Mouse (Mus musculus): ENCODE measurements around the gene Il6ra.
"Not testable (repeated sequence)": the region's sequence is repeated elsewhere in the genome, so short reads cannot be mapped to it uniquely, and the experiment has no call there.

The Il6ra gene

DNA sequence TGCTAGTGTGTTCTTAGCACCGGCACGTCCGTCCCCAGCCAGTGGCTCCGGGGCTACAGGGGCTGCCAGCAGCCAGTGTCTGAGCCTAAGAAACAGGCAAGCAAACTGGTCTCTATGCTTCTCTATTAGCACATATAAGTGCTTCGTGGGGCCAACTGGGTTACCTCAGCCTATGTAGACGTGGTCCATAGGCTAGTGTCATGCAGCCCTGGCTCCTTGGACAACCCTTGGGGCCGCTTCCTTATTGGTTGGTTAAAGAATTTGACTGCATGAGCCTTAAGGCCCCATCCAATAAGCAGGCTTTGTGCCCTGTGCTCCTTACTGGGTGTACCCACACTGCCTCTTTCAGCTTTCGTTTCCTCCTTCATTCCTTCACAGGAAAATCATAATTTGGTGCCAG lies 37.2 kb downstream of the Il6ra start:
- no peak for DNase-seq (ENCODE audit: low spot score)

DNA sequence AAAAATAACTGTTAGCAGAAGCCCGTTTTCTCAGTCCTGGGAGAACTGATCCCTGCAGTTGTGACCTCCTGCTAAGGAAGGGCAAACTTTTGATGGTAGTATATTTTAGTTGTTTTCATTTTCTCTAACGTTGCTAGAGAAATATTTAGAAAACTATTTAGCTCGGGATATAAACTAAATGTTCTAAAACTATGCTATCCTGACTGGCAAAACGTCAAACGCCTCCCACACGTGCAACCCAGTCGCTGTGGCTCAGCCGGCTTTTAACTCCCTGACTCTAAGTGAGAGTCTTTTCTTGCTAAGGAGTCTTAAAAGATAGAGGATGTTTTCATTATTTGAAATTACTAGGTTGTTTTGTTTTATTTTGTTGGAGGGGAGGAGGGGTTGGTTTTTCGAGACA lies 38.0 kb downstream of the Il6ra start:
- no peak for DNase-seq (ENCODE audit: low spot score)

DNA sequence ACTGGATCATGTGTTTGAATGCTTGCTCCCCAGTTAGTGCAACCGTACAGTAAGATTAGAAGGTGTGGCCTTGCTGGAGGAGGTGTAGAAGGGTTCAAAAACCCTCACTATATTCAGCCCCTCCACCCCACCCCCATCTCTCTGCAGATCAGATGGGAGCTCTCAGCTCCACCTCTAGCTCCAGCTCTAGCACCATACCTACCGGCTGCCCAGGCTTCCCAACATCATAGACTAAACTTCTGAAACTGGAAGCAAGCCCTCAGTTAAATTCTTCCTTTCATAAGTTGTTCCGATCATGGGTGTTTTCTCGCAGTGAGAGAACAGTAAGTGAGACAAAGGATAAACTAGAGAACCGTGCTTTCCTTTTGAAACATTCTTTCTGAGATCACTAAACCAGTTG lies 38.9 kb downstream of the Il6ra start:
- no peak for DNase-seq (ENCODE audit: low spot score)

DNA sequence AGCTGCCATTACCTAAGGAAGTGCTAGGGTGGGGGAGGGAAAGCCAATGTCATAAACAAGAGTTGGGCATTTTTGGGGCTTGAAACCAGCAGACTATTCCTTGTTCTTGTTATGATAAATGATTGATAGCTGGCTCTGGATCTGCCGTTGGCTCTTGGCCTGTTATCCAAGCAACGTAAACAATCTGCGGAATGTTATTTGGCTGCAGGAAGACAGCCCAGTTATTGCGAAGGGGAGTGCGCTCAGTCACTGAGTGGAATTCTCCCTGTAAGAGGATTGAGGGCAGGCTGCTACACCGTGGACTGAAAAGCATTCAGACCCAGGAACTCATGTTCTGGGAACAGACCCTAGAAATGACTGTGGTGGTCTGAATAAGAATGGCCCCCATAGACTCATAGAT lies 40.3 kb downstream of the Il6ra start:
- no peak for DNase-seq (ENCODE audit: low spot score)

DNA sequence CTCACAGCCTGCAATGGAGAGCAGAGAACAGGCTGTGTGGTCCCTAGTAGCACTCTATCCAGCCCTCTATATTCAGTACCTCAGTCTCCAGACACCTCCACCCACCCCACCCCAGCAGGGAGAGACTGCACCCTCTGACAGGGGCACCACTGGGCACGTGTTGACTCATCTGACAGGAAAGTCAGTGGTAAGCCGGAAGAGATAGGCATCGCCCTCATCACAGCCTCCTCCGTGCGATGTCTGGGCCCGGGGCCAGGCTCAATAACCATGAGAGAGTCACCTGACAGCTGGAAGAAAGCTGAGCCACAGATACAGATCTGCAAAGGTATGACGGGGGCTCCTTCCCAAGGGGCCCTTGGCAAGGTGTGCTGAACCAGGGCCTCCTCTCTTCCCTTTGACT lies 40.8 kb downstream of the Il6ra start:
- DNase-seq (ENCODE audit: low spot score): peak; percentile 46

DNA sequence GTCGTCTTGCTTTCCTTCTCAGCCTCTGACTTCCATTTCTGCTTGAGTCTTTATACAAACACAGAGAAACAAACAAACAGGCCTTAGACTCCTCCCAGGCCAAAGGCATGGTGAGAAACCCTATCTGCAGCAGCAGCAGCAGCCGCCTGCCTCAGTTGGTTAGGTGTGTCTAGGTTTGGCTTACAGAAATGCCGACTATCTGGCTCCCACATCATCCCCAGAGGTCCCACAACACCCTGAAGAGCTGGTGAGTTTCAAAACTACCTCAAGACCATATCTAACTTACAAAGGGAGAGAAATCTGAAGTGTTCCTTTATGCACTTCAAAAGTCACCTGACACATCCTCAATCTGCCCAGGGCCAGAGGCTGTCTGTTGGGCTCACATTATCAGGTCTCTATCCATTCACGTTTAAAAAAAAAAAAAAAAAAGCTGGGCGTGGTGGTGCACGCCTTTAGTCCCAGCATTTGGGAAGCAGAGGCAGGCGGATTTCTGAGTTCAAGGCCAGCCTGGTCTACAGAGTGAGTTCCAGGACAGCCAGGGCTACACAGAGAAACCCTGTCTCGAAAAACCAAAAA lies 41.6 kb downstream of the Il6ra start:
- no peak for DNase-seq (ENCODE audit: low spot score)

DNA sequence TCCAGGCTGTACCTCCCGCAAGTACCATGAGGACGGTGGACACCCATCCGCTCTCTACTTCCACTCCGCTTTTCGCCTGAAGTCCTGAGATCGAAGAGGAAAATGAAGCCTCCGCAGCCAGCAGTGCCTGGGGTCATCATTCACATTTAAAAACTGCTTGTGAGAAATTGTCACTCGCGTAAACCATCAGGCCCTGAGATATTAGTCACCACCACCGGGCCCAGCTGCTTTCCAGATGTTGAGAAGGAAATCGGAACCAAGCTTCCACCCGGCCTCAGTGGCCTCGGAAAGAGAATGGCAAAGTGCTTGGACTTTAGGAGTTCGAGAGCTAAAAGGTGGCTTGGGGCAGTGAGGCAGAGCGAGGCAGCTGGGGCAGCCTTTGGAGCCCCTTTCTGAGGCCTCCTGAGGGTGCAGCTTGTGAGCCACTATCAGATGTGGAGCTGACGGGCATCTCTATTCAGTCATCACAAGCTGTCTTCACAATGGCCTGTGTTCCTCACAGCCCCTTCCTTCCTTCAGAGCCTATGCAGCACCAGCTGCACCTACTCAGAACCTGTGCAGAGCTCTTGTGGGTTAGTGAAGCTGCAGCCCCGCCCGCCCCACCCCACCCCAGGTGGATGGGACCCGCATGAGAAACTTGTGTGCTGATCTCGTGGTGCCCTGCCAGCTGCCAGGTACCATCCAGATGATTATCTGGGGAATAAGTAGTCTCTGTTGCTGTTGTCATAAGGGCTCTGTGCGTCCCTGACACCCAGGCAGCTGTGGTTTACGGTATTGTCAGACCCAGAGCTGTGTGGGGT lies 42.3 kb downstream of the Il6ra start:
- no peak for DNase-seq (ENCODE audit: low spot score)

DNA sequence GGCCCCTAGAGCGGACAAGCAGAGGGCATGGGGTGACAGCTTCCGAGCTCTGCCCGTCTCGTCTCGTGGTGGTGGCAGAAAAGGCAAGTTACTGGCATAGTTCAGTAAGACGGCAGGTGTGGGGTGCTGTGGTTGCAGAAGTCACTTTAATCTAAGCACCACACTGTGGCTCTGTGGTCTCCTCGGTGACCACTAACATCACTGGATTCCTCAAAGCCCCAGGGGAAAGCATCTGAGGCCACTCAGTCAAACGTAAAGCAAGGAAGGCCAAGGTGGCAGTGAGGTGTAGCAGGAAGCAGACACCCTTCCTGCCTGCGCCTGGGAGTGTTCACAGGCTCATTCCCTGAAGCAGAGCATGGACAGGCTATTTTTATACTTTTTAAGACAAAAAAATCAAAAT lies 43.4 kb downstream of the Il6ra start:
- DNase-seq (ENCODE audit: low spot score): no peak

DNA sequence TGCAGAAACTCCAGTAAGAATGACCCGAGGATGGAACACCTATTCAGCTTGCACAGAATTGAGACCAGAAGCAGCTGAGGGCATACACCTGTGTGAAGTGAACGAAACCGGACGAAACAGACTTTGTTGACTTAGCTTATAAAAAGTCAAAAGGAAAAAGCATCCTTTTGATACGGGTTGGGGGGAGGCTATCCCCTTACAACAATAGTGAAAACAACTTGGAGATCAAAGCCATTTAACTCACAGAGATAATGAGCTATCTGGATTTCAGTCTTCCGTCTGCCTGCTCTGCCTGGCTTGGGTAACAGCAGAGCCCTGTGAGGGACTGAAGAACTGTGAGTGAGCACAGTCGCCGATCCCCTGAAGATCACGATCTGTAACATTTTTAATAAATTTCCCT lies 44.0 kb downstream of the Il6ra start:
- no peak for DNase-seq (ENCODE audit: low spot score)

DNA sequence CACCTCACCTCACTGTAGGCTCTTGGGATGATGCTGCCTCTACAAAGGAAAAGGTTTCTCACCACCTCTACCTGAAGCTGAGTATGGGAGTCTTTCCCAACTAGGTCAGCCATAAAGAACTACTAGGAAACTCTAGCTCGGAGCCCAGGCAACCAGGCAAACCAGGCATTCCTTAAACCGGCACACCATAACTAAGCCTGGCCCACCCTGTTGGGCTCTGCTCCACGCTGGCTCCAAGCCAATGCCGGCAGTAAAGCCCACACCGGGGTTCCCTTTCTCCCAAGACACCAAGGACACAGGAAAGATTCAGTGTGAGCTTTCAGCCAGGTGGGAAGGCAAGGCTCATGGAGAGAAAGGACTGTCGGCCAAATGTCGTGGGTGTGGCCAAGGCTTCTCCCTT lies 44.6 kb downstream of the Il6ra start:
- DNase-seq (ENCODE audit: low spot score): no peak

DNA sequence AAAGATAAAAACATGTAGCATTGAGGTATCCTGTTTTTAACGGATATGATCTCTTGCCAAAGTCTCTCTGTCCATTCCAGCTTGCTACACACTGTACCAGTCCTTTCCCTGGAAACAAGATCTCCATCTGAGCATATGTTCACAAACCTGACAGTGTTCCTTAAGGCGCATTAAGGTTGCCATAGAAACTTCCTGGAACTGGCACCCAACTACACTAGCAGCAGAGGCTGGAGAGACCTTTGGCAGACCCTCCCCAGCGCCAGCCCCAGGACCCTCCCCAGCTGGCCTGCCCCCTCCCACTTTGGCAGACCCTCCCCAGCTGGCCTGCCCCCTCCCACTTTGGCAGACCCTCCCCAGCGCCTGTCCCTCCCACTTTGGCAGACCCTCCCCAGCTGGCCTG lies 45.3 kb downstream of the Il6ra start:
- DNase-seq (ENCODE audit: low spot score): no peak

DNA sequence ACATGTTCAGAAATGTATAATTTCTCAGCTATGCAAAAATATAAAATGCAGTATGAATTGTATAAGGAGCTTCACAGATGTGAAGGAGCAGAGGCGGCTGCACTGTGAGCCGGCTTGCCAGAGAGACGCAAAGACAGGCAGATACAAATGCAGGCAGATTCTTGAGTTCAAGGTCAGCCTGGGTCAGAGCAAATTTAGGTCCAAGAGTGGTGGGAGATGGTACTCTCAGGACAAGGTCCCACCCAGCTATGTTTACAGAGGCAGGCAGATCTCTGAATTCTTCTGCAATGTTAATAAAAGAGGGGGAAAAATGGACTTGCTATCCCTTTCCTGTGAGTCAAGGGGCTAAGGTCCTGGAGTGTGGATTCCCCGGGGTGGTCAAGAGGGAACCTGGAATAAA lies 47.2 kb downstream of the Il6ra start:
- no peak for DNase-seq (ENCODE audit: low spot score)

DNA sequence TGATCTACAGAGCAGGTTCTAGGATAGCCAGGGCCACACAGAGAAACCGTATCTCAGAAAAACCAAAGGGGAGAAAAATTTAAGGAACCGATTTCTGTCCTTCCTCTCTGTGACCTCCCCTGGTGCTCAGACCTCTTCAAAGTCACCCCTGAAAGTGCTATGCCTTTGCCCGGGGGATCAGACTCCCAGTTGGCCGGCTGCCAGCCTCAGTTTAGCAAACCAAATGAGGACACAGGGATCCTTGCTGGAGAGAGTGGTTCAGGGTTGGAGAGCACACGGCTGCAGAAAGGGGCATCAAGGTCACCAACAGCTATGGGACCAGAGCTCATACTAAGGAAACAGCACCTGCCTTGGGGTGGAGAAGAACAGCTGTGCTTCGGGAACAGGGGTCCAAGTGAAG lies 48.0 kb downstream of the Il6ra start:
- DNase-seq (ENCODE audit: low spot score): no peak

DNA sequence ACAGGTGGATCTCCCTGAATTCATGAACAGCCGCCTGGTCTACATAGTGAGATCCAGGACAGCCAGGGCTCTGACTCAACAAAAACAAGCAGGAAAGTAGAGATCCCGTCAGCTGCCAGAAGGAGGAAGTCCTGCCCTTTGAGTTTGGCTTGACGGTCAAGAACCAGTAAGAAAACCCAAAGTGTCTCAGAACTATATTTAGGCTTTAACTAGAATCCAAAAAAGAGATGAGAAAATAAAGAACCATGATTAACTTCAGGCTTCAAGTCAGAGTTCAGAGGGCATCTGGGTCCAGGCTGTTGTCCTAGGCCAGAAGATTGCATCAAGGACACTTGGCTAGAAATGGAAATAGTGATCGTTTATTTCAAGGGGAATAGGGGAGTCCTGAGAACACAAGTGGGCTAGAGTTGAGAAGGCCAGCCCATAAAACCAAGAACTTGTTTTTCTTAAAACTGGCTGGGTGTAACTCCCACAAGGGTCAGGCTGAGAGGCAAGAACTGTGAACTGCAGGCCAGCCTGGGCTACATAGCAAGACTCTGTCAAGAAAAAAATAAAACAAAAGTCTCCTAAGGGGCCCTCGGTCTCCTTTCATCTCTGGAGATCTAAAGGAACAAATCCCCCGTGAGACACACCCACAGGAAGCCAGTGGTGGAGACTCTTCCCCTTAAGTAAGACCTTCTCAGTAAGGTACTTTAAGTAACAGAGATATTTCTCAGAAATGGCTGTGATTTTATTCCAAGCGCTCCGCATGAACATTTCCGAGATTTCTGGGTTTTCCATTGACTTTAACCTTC lies 49.1 kb downstream of the Il6ra start:
- no peak for DNase-seq (ENCODE audit: low spot score)

DNA sequence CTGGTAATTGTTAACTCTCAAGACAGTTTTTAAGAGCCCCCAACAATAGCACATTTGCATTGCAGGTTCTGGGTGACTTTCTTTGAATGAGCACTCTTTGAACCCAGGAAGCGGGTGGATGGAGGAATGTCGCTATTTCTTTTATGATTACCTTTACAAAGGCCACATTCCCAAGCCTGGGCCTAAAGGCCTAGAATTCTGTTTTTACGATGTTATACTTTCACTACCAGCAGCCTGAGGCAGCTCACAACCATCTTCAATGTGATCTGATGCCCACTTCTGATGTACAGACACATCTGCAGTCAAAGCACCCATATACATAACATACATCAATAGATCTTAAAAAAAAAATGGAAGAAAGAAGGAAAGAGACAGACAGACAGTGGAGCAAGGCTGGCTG lies 49.7 kb downstream of the Il6ra start:
- DNase-seq (ENCODE audit: low spot score): not testable (repeated sequence)

DNA sequence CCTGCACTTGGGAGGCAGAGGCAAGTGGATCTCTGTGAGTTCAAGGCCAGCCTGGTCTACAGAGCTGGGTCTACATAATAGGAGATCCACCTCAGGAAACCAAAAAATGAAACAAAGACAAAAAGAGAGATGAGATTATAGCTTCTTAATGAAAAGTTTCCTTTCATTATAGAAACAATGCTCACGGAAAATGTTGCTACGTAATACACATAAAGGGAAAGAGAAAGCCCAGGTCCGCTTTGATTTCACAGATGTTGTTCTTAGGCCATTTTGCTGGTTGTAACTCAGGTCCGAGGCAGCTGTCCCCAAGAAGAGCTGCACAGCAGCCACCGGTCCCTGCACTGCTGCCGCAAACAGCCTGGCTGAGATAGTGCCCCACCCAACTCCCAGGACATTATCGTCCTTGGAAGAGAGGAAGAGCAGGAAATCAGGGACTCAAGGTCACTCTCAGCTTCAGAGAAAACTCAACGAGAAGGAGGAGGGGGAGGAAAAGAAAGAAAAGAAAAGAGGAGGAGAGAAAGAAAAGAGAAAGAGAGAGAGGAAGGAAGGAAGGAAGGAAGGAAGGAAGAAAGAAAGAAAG lies 50.7 kb downstream of the Il6ra start:
- no peak for DNase-seq (ENCODE audit: low spot score)

DNA sequence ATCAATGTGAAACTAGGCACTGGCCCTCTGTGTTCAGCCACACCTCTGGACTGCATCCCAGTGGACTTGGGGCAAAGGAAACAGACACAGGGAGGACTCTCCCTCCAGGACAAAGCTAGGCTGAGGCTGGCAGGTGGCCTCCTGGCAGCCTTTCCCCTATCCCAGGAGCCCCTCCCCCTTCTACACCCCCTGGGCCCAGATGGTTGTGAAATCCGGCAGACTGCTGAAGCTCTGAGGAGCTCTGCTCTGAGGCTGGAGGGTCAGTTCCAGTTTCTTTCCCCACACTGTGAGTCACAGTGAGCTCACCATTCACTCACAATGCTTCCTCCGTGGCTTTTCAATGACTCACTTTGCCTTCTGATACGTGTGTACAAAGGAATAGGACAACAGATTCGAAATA lies 51.9 kb downstream of the Il6ra start:
- no peak for DNase-seq (ENCODE audit: low spot score)

DNA sequence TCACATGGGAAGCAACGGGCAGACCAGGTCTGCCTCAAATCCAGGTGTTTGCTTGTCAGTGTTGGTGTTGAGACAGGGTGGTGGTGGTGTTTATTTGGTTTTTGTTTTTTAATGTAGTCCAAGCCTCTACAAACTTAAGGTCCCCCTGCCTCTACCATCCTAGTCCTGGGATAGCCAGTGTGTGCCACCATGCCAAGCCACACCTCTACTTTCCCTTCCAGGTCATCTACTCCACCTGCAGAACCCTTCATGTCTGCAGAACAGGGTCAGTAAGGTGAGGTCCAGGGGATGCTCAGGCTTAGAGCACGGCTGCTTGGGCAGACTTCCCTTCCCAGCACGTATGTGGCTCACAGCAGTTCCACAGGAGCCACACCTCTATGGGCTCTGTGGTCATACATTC lies 52.7 kb downstream of the Il6ra start:
- DNase-seq (ENCODE audit: low spot score): no peak

DNA sequence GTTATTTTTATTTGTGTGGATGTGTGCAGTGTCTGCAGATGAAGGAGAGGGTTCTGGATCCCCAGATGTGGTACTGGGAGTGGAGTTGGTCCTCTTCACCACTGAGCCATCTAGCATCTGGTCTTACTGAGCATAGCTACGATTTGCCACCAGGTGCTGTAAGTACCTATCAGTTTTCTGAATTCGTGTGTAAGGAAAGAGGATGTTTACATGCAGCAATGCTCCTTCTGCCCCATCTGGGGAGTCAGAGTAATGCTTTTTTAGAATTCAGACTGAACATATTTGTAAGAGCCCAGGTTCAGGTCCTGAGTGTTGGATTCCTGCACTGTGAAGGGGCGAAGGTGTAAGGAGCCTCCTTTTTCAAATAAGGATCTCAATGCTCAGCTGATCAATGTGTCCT lies 53.1 kb downstream of the Il6ra start:
- DNase-seq (ENCODE audit: low spot score): no peak

DNA sequence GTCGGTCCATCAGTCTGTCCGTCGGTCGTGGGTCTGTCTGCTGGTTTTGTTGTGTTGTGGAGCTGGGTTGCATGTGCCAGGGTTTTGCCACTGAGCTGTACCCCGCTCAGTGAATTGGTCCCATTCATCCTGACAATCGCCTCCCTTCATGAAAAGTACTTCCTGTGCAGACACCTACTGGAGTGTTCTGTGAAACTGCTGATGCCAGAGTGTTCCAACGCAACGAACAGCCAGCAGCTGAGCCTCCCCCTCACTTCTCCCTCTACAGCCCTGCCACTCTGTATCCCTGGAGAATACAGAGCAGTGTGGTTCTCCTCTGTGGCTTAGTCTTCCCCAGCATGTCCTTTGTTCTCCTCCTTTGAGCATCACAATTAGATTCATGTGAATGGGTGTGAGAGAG lies 54.1 kb downstream of the Il6ra start:
- no peak for DNase-seq (ENCODE audit: low spot score)

DNA sequence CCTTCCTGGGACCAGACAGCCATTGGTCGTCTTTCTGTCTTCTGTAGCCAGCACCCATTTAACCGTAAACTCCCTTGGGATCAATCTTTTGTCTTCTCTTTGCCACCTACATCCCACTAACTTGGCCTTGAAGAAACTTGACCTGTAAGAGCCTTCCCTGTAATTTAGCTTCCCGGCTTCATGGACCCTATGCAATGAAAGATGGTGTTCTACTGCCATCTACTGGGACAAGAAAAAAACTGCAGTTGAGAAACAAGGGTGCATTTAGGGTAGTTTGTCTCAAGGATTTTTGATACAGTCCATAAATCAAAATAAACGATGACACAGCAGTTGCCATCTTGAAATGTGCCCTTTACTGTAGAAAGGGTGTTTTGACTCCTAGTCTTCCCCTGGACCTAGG lies 54.9 kb downstream of the Il6ra start:
- DNase-seq (ENCODE audit: low spot score): no peak

DNA sequence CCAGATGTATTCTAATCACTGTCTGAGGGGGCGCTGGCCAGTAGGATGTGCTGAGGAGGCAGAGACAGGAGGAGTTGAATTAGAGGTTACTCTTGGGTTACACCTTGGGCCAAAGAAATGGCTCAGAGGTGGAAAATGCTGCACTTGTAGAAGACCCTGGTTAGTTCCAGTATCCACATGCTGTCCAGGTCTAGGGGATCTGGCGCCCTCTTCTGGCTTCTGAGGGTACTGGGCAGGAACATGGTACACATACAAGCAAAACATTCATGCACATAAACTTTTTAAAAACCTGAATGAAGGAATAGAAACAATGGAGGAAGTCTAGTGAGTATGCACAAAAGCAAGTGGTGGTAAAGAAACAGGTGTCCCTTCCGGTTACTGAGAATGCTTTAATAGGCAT lies 55.6 kb downstream of the Il6ra start:
- DNase-seq (ENCODE audit: low spot score): no peak

DNA sequence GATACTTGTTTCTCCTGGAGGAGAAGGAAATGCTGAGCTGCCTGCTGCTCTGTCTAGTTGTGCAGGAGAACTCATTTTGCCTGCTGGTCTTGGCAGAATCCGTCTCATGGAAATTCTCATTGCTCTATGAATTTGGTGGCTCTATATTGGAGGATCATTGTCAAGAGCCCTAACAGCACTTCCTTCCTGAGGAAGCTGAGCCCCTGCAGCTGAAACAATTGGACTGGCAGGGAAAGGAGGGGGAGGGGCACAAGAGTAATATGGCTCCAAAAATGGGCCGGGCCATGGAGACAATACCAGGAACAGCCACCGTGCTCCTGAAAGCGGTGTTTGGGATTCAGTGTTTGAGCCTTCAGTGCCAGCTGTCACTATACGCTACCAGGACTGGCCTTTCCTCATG lies 59.2 kb downstream of the Il6ra start:
- no peak for DNase-seq (ENCODE audit: low spot score)
